Mouse (Mus musculus): ENCODE data around the gene Abcb1a. TPM values are rescaled to one million over a fixed set of nuclear protein-coding genes. Genes with fewer than 3 reads are reported as not detected.

Gene Abcb1a
- polyA plus RNA-seq, 1 experiment = 8.4 TPM

DNA sequence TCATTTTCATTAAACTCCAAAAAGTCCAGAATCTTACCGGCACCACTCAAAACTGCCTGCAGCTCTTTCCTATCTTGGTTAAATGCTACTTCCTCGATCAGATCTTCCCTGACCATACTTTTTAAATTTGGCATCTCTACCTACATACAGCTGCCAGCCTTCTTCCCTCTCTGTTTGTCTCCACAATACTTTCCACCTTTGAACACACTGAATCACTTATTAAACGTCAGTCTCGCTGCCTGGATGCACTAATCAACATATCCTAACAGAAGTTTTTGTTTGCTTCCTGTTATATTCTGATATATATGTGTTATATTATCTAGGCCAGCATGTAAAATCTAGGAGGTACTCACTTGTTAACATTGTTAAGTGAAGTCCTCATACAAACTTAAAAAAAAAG, 11.6 kb upstream of the Abcb1a start:
- Histone ChIP-seq H3K9ac (ENCODE audit: low read depth, poor library complexity, severe bottlenecking) (no peak overlapping the region), H3K4me3 (ENCODE audit: low read depth, low read length) (no peak overlapping the region), H3K4me1 (ENCODE audit: control insufficient read depth, insufficient read depth, low read length) (no peaks in the 10 kb centered on the region), H3K27ac (ENCODE audit: insufficient read depth, low read length) (no peak overlapping the region), H3K9me3 (replicated peaks; ENCODE audit: control insufficient read depth, insufficient read depth, low read length, poor library complexity, severe bottlenecking) (no peaks in the 10 kb centered on the region), H3K36me3 (ENCODE audit: control insufficient read depth, insufficient read depth, low read length, poor library complexity, severe bottlenecking) (no peaks in the 10 kb centered on the region), H3K27me3 (ENCODE audit: control insufficient read depth, insufficient read depth, low read length, poor library complexity, severe bottlenecking) (no peaks in the 10 kb centered on the region)
- no peak for TF ChIP-seq POLR2A (IDR thresholded peaks at IDR 0.05; ENCODE audit: insufficient read depth, low read length)
- TF ChIP-seq CTCF (IDR thresholded peaks at IDR 0.05; ENCODE audit: low read depth, low read length) = no peak
- no peak for TF ChIP-seq EP300 (IDR thresholded peaks at IDR 0.05; ENCODE audit: insufficient read depth, low read depth, low read length)

DNA sequence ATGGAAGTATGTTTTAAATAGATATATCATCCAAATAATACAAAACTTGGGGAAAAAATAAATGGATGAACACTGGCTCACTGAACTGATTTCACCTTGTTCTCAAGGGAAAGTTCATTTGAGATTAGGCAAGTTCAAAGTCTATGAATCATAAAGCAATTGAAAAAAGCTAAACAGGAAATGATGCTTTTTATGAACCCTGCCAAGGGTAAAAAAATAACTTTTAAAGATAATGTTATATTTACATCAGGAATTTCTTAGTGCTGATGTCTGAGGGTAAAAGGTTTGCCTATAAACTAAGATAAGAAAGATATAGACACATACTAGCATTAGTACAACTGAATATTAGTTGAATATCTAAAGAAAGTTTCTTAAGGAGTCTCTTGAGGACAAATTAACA, 11.1 kb upstream of the Abcb1a start:
- TF ChIP-seq POLR2A (IDR thresholded peaks at IDR 0.05; ENCODE audit: insufficient read depth, low read length) (no peak), CTCF (IDR thresholded peaks at IDR 0.05; ENCODE audit: low read depth, low read length) (no peak), EP300 (IDR thresholded peaks at IDR 0.05; ENCODE audit: insufficient read depth, low read depth, low read length) (no peak)
- Histone ChIP-seq H3K9ac (ENCODE audit: low read depth, poor library complexity, severe bottlenecking) (no peak overlapping the region), H3K4me1 (ENCODE audit: control insufficient read depth, insufficient read depth, low read length) (no peaks in the 10 kb centered on the region), H3K9me3 (replicated peaks; ENCODE audit: control insufficient read depth, insufficient read depth, low read length, poor library complexity, severe bottlenecking) (no peaks in the 10 kb centered on the region), H3K4me3 (ENCODE audit: low read depth, low read length) (no peak overlapping the region), H3K36me3 (ENCODE audit: control insufficient read depth, insufficient read depth, low read length, poor library complexity, severe bottlenecking) (no peaks in the 10 kb centered on the region), H3K27ac (ENCODE audit: insufficient read depth, low read length) (no peak overlapping the region), H3K27me3 (ENCODE audit: control insufficient read depth, insufficient read depth, low read length, poor library complexity, severe bottlenecking) (no peaks in the 10 kb centered on the region)

DNA sequence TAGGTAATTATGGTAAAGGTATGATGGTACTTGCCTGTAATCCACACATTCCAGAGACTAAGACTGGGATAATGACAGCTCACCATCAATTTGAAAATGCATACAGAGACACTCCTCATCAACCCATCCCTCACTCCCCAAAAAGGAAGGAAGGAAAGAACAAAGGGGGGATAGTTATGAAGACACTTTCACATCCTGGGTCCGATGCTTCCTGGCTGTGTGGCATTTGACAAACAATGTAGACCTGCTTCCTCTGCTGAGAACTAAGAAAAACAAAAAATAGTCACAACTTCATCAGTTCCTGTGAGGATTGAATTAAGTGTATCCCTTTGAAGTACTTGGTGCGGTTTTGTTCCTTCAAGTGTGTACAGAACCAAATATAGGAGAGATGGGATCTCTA, 7.8 kb upstream of the Abcb1a start:
- no peaks in the 10 kb centered on the region for H3K4me1 ChIP-seq (ENCODE audit: control insufficient read depth, insufficient read depth, low read length)
- H3K4me3 ChIP-seq (ENCODE audit: low read depth, low read length) = no peak overlapping the region

DNA sequence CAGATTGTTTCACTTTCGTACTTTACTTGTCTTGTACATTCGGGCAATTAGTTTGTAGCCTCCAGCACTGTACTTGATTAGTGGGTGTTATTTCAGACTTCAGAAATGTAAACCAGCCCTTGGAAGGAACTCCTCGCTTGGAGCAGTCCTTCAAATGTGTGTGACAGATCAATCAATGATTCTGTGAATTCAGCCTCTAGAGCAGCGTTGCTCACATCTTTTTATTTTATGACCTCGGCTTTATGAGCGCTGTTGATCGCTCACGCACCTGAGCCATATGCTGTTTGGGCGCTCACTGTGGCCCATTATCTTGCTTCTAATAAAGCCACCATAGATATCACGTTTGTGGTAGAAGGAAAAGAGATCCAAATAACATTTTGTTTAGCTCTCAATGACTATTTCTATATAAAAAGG, 868 bp downstream of the Abcb1a start:
- H3K27ac ChIP-seq (ENCODE audit: insufficient read depth, low read length) = no peak overlapping the region
- H3K36me3 ChIP-seq (ENCODE audit: control insufficient read depth, insufficient read depth, low read length, poor library complexity, severe bottlenecking) = no peaks in the 10 kb centered on the region
- peaks cover 1% of the 10 kb centered on the region; the same call in 1 of the 2 replicates for H3K27me3 ChIP-seq (ENCODE audit: control insufficient read depth, insufficient read depth, low read length, poor library complexity, severe bottlenecking)
- no peaks in the 10 kb centered on the region for H3K4me1 ChIP-seq (ENCODE audit: control insufficient read depth, insufficient read depth, low read length)
- no peaks in the 10 kb centered on the region for H3K9me3 ChIP-seq (replicated peaks; ENCODE audit: control insufficient read depth, insufficient read depth, low read length, poor library complexity, severe bottlenecking)
- no peak for TF ChIP-seq POLR2A (IDR thresholded peaks at IDR 0.05; ENCODE audit: insufficient read depth, low read length)
- TF ChIP-seq EP300 (IDR thresholded peaks at IDR 0.05; ENCODE audit: insufficient read depth, low read depth, low read length) = no peak
- TF ChIP-seq CTCF (IDR thresholded peaks at IDR 0.05; ENCODE audit: low read depth, low read length) = no peak
- H3K9ac ChIP-seq (ENCODE audit: low read depth, poor library complexity, severe bottlenecking) = no peak overlapping the region
- H3K4me3 ChIP-seq (ENCODE audit: low read depth, low read length) = no peak overlapping the region

More for the DNA sequence above, 7.8 kb upstream of the Abcb1a start:
- Histone ChIP-seq H3K9ac (ENCODE audit: low read depth, poor library complexity, severe bottlenecking) (no peak overlapping the region), H3K27ac (ENCODE audit: insufficient read depth, low read length) (no peak overlapping the region), H3K27me3 (ENCODE audit: control insufficient read depth, insufficient read depth, low read length, poor library complexity, severe bottlenecking) (no peaks in the 10 kb centered on the region), H3K9me3 (replicated peaks; ENCODE audit: control insufficient read depth, insufficient read depth, low read length, poor library complexity, severe bottlenecking) (no peaks in the 10 kb centered on the region), H3K36me3 (ENCODE audit: control insufficient read depth, insufficient read depth, low read length, poor library complexity, severe bottlenecking) (no peaks in the 10 kb centered on the region)
- TF ChIP-seq POLR2A (IDR thresholded peaks at IDR 0.05; ENCODE audit: insufficient read depth, low read length) (no peak), EP300 (IDR thresholded peaks at IDR 0.05; ENCODE audit: insufficient read depth, low read depth, low read length) (no peak)

DNA sequence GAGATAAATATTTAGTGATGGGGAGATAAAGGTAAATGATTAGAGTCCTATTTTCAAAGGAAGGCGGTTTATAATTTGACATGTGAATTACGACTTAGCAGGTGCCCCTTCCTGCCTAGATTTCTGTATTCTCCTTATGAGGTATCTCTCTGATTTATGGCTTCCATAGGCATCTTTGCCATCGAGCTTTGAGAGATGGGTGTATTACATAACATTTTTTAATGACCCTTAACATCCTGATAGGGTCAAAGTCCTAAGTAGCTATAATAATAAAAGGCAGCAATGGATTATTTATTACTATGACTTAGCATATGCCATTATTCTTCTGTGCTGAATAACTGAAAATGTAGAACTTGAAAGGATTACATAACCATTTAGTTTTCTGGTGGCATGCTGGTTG, 4.8 kb downstream of the Abcb1a start:
- H3K27me3 ChIP-seq (ENCODE audit: control insufficient read depth, insufficient read depth, low read length, poor library complexity, severe bottlenecking) = peaks cover 1% of the 10 kb centered on the region; the same call in 1 of the 2 replicates
- no peak overlapping the region for H3K27ac ChIP-seq (ENCODE audit: insufficient read depth, low read length)
- no peak overlapping the region for H3K9ac ChIP-seq (ENCODE audit: low read depth, poor library complexity, severe bottlenecking)
- no peaks in the 10 kb centered on the region for H3K36me3 ChIP-seq (ENCODE audit: control insufficient read depth, insufficient read depth, low read length, poor library complexity, severe bottlenecking)
- no peak overlapping the region for H3K4me3 ChIP-seq (ENCODE audit: low read depth, low read length)
- TF ChIP-seq CTCF (IDR thresholded peaks at IDR 0.05; ENCODE audit: low read depth, low read length) (no peak), EP300 (IDR thresholded peaks at IDR 0.05; ENCODE audit: insufficient read depth, low read depth, low read length) (no peak), POLR2A (IDR thresholded peaks at IDR 0.05; ENCODE audit: insufficient read depth, low read length) (no peak)
- no peaks in the 10 kb centered on the region for H3K9me3 ChIP-seq (replicated peaks; ENCODE audit: control insufficient read depth, insufficient read depth, low read length, poor library complexity, severe bottlenecking)
- no peaks in the 10 kb centered on the region for H3K4me1 ChIP-seq (ENCODE audit: control insufficient read depth, insufficient read depth, low read length)

DNA sequence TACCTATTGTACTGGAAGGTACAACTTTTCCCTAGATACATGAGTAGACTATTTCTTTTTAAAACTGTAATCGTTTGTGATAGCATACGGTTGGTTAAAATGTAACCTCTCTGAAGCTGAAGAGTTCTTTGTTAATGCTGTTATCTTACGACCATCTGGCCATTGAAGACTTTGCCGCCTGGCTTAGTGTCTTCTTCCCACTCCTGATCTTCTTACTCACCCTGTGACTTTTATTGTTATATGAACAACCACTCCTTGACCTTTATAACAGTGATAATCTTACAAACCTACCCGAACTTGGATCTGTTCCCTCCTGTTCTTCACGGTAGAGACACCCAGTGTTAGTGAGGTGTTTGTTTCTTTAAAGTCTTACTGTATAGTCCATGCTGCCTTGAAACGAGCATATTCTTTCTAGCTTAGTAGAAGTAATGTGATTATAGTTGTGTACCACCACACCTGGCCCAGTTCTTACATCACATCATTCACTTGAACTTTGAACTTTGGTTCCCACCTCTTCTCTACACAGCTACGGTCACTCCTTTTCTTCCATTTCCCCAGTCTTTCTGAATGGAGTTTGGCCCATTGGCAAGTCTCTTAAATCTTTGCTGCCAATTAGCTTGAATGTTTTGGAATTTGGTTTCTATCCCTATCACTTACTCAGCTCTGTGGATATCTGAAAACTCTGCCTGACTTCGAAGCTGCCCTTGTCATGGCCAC, 8.0 kb downstream of the Abcb1a start:
- H3K4me1 ChIP-seq (ENCODE audit: control insufficient read depth, insufficient read depth, low read length) = no peaks in the 10 kb centered on the region
- no peak overlapping the region for H3K27ac ChIP-seq (ENCODE audit: insufficient read depth, low read length)
- TF ChIP-seq CTCF (IDR thresholded peaks at IDR 0.05; ENCODE audit: low read depth, low read length) (no peak), POLR2A (IDR thresholded peaks at IDR 0.05; ENCODE audit: insufficient read depth, low read length) (no peak)
- H3K36me3 ChIP-seq (ENCODE audit: control insufficient read depth, insufficient read depth, low read length, poor library complexity, severe bottlenecking) = no peaks in the 10 kb centered on the region
- H3K27me3 ChIP-seq (ENCODE audit: control insufficient read depth, insufficient read depth, low read length, poor library complexity, severe bottlenecking) = no peaks in the 10 kb centered on the region
- H3K4me3 ChIP-seq (ENCODE audit: low read depth, low read length) = no peak overlapping the region
- H3K9ac ChIP-seq (ENCODE audit: low read depth, poor library complexity, severe bottlenecking) = no peak overlapping the region
- no peaks in the 10 kb centered on the region for H3K9me3 ChIP-seq (replicated peaks; ENCODE audit: control insufficient read depth, insufficient read depth, low read length, poor library complexity, severe bottlenecking)
